Mouse (Mus musculus) cerebellum, adult 11 months (tissue): ENCODE data around the gene Hcfc1r1.

ENCODE experiments used
- DNase-seq: peaks from one replicate; pipeline ENCODE4 v3.0.0; 2022

Gene Hcfc1r1

GRCm38 (mm10) chr17:23722376-23723125 lies 49.2 kb downstream of the Hcfc1r1 start, which contains the start of gene 1520401A03Rik:
TSS of gene 1520401A03Rik (minus strand) at chr17:23722783.
- DNase-seq: no peak
